Mouse (Mus musculus): ENCODE results near the gene Tcl1b3.
"Not testable (repeated sequence)": the region's sequence is repeated elsewhere in the genome, so short reads cannot be mapped to it uniquely, and the experiment has no call there.

Gene Tcl1b3

GRCm38 (mm10) chr12:105190743-105191142 lies at the start of gene Tcl1b3:
Gene Tcl1b3, plus strand, starts transcription at chr12:105191043.
- not testable (repeated sequence) for DNase-seq (ENCODE audit: low read depth, low spot score)

- DNase-seq (ENCODE audit: low read depth, low spot score): no peak
These were observed 47.7 kb upstream of the Tcl1b3 start for GRCm38 (mm10) chr12:105143096-105143495.

DNA sequence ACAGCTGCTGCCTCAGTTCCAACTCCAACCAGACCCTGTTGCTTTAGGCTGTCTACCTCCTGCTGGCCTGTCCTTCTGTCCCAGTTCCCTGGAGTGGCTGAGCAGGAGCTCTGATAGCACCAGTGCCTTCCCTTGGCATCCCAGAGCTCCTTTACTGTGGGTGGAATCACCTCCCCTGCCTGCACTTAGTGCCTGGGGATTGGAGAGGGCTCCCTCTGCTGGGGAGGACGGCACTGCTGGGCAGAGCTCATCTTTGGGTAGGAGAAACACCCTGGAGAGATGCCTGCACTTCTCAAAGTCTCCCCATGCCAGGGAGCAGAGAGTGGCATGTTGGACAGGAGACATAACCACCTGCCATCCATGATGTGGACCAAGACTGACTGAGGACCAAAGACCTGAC lies 45.9 kb upstream of the Tcl1b3 start:
- DNase-seq (ENCODE audit: low read depth, low spot score): not testable (repeated sequence)

DNA sequence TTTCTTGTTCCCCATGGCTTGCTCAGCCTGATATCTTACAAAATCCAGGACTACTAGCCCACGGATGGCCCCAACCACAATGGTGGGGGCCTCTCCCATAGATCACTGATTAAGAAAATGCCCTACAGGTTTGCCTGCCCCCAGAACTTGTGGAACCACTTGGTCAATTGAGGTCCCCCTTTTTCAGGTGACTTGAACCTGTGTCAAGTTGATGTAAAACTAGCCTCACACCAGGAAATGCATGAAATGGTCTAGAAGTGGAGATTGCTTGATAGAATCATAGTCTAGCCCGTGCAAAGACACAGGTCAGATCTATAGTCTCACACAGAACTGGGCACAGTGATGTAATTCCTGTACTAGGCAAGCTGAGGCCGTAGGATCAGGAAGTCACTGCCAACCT lies 45.1 kb upstream of the Tcl1b3 start, which contains the start of gene Tcl1b2:
Gene Tcl1b2, plus strand, starts transcription at position 301 of the 400 bp plus-strand sequence.
- no peak for DNase-seq (ENCODE audit: low read depth, low spot score)

DNA sequence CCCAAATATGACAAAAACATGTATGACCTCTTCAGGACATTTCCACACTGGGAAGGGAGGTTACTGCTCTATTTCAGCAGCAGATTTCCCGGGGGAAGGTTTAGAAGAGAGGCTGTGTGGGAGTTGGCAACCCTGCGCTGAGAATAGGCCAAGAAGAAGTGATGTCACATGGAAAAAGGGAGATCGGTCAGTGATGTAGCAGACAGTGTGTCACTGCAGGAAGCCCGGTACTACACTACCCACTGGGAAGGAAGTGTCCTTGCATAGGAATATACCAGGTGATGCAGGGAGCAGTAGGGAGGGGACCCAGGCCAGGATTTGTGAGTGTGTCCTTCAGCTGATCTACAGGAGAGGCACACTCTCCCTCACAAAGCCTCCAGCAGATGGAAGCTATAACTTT lies 35.6 kb upstream of the Tcl1b3 start:
- DNase-seq (ENCODE audit: low read depth, low spot score): not testable (repeated sequence)

DNA sequence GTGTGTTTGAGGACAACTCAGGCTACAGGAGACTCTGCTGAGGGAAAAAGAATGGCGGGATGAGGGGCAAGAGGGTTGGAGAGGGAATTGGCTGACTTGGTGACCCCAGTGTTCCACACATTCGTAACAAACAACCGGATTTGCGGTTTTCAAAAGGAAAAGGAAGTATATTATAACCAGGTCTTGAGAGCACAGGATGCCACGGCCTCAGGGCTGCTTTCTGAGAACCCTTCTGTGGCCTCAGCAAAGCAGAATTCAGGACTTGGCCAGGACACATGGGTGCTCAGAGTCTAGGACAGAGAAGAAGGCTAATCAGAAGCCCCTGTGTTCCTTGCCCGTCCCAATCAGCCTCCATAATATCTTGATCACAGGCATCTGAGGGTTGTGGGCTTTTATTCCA lies 32.0 kb upstream of the Tcl1b3 start:
- no peak for DNase-seq (ENCODE audit: low read depth, low spot score)

- DNase-seq (ENCODE audit: low read depth, low spot score): no peak
These were observed 31.5 kb upstream of the Tcl1b3 start, which contains the start of gene Tcl1b1 for GRCm38 (mm10) chr12:105159390-105159789. Gene Tcl1b1, plus strand, starts transcription at chr12:105159690.

GRCm38 (mm10) chr12:105166734-105167133 lies 24.1 kb upstream of the Tcl1b3 start:
- no peak for DNase-seq (ENCODE audit: low read depth, low spot score)

DNA sequence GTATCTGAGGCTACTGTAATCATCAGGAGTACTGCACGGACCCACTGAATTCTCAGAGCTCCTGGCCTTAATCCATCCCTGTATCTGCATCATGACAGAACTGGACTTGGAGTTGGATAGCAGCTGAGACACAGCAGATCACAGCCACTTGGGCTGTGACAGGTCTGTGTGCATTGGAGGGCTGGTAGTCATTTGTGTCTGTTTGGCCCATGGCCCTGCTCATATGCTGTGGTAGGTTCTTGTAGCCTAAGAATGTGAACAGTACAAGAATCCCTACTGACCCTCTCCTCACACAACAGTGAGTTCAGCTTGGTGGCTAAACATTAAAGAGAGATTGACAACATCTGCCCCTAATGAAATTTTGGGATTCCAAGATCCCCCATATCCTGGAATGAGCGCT lies 17.5 kb upstream of the Tcl1b3 start:
- no peak for DNase-seq (ENCODE audit: low read depth, low spot score)

DNA sequence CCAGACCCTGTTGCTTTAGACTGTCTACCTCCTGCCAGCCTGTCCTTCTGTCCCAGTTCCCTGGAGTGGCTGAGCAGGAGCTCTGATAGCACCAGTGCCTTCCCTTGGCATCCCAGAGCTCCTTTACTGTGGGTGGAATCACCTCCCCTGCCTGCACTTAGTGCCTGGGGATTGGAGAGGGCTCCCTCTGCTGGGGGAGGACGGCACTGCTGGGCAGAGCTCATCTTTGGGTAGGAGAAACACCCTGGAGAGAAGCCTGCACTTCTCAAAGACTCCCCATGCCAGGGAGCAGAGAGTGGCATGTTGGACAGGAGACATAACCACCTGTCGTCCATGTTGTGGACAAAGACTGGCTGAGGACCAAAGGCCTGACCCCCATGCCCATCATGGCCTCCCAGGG lies 16.5 kb upstream of the Tcl1b3 start:
- DNase-seq (ENCODE audit: low read depth, low spot score): not testable (repeated sequence)

DNA sequence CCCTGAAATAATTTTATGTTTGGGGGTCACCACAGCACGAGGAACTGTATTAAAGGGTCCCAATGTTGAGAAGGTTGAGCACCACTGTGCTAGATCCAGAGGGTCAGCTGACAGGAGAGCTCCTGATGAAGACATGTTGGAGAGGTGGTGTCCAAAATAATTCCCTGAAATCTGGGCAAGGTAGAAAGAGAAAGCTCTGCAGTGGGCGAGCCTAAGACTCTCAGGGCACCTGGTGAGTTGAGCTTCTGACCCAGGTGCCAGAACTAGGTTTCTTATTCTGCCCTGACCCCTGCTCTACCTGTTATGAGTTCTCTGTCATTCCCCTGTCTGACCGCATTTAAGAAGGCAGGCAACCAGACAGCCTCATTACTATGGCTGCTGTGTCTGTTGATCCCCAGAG lies 14.8 kb upstream of the Tcl1b3 start, which contains the start of gene Tcl1b5:
Gene Tcl1b5, plus strand, starts transcription at position 301 of the 400 bp plus-strand sequence.
- not testable (repeated sequence) for DNase-seq (ENCODE audit: low read depth, low spot score)

GRCm38 (mm10) chr12:105181040-105181644 lies 9.7 kb upstream of the Tcl1b3 start:
- not testable (repeated sequence) for DNase-seq (ENCODE audit: low read depth, low spot score)

- DNase-seq (ENCODE audit: low read depth, low spot score): not testable (repeated sequence)
These were observed 1.9 kb upstream of the Tcl1b3 start for GRCm38 (mm10) chr12:105188980-105189379.

GRCm38 (mm10) chr12:105199684-105200497 lies 9.0 kb downstream of the Tcl1b3 start:
- DNase-seq (ENCODE audit: low read depth, low spot score): not testable (repeated sequence)

GRCm38 (mm10) chr12:105201657-105202056 lies 10.8 kb downstream of the Tcl1b3 start, which contains the start of gene Tcl1b4:
Gene Tcl1b4, plus strand, starts transcription at chr12:105201957.
- DNase-seq (ENCODE audit: low read depth, low spot score): not testable (repeated sequence)

- DNase-seq (ENCODE audit: low read depth, low spot score): no peak
These were observed 16.2 kb downstream of the Tcl1b3 start for GRCm38 (mm10) chr12:105207071-105207470.

DNA sequence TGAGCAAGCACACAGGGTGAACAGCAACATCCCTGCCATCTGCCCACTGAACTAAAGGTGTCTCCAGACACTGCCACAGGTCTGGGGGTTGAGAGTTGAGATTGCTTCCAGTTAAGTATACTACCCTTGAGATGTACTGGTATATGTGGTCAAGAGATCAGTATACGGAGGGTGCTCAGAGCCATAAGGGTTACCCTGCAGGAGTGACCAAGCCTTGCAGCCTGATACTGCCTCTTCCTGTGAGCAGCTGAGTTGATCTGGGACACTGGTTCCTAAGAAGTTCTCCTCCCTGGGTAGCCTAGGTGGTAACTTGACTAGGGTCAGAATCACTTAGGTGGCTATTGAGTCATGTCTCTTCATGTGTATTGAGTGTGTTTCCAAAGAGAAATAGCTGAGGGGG lies 17.6 kb downstream of the Tcl1b3 start:
- DNase-seq (ENCODE audit: low read depth, low spot score): no peak

DNA sequence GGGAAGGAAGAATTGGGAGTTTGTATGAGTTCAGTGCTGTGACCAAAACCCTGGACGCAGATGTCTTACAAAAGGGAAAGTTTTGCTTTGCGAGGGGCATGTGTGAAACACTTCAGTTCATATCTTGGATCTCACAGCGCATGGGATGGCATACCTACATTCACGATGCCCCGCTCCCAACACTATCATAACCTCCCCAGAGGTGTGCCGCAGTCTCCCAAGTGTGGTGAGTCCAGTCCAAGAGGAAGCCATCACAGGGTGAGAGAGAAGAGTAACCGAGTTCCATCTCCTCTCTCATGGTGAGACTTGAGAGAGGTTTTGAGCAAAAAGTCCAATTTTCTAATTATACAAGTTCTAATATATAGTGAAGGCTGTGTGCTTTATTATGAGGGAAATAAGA lies 18.4 kb downstream of the Tcl1b3 start:
- DNase-seq (ENCODE audit: low read depth, low spot score): no peak

DNA sequence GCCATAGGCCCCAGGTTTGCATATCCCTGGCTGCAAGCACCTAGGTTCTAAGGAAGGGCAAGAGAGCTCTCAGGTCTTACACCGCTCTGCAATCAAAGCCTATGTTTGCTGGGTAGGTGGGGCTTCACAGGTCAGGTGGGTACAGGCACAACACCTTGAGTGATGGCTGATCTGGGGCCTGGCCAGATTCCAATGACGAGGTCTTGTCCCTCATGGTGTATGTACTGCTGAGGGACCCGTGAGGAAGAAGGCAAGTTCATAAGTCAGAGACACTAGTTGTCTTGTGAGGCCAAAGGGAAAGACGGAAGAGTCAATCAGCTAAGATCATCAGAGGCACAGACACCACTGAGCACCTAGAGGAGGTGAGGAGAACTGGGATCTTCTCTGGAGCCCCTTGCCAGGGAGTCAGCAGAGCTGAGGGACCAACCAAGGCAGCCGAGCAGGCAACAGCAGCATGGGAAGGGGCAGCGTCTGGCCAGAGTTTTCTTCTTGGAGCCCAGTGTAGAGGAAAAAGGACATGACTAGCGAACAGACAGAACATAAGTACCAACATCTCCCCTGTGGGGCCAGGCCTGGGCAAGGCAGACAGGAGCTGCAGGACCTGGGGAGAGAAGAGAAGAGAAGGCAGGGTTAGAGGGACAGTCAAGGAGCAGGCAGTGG lies 26.4 kb downstream of the Tcl1b3 start:
- DNase-seq (ENCODE audit: low read depth, low spot score): no peak

GRCm38 (mm10) chr12:105222601-105223319 lies 31.9 kb downstream of the Tcl1b3 start, which contains the start of gene Tcl1:
Gene Tcl1, minus strand, starts transcription at chr12:105222793.
- DNase-seq (ENCODE audit: low read depth, low spot score): no peak

DNA sequence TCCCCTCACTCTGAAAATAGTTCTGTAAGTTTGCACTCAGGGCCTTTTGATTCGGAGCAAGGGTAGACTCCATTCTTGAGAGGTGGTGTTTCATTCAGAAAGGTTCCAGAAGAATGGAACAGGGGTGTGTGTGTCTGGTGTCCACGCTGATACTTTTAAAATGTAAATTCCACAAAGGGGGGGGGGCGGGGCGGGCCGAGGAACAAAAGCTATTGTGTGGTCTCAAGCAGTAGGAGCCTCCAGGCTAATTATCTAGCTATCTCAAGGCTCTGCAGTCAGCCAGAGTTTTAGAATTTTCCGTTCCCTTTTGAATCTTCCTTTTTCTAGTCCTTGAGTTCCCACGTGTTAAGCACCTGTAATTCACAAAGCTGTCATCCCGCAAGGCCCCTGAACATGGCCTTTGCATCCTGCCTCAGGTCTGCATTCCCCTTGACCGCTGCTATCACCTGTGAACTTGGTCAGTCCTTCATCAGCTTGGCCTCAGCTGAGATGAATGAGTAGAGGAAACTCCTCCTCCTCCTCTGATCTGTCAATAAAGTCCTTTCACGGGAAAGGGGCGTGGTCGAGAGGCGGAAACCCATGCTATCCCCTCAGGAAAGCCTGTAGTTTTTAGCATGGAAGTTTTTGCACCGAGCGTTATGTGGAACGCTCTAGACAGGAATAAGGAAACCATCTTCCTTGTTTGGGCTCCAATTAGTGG lies 33.9 kb downstream of the Tcl1b3 start:
- DNase-seq (ENCODE audit: low read depth, low spot score): no peak
